Mouse (Mus musculus) layer of hippocampus, adult 2 months (tissue): ENCODE measurements at regions not wholly inside any gene's neighbourhood (a gene's known extent, or its start where the extent isn't known, plus 50 kb on each side); places are given as distances from the start of the nearest gene placed in this dataset.

Experiments used
- DNase-seq, 2 experiments: peaks; one replicate each; pipeline ENCODE4 v3.0.0; 2022; ENCODE audit warnings: low spot score in 2 of 2
- H3K27ac ChIP-seq: fragments of 200-600 bp; 2 replicates; pipeline ENCODE4 v1.8.1; 2022
- H3K4me3 ChIP-seq: fragments of 200-600 bp; 2 replicates; pipeline ENCODE4 v1.8.1; 2022; ENCODE audit warnings: mild to moderate bottlenecking
- CTCF ChIP-seq: fragments of 200-600 bp; conservative IDR thresholded peaks from 2 replicates; pipeline ENCODE4 v1.8.1; 2022; ENCODE audit warnings: antibody characterized with exemption, mild to moderate bottlenecking, moderate library complexity

- TF ChIP-seq CTCF, result no peak
- no peak overlapping the region for H3K27ac ChIP-seq
- H3K4me3 ChIP-seq, result no peak overlapping the region
- DNase-seq, result no peak
Measured at GRCm38 (mm10) chr6:53120385-53120784, 52.0 kb upstream of the Jazf1 start.
